Comparison of ENCODE assay signal across 18 mouse cellular contexts in the genomic region with DNA sequence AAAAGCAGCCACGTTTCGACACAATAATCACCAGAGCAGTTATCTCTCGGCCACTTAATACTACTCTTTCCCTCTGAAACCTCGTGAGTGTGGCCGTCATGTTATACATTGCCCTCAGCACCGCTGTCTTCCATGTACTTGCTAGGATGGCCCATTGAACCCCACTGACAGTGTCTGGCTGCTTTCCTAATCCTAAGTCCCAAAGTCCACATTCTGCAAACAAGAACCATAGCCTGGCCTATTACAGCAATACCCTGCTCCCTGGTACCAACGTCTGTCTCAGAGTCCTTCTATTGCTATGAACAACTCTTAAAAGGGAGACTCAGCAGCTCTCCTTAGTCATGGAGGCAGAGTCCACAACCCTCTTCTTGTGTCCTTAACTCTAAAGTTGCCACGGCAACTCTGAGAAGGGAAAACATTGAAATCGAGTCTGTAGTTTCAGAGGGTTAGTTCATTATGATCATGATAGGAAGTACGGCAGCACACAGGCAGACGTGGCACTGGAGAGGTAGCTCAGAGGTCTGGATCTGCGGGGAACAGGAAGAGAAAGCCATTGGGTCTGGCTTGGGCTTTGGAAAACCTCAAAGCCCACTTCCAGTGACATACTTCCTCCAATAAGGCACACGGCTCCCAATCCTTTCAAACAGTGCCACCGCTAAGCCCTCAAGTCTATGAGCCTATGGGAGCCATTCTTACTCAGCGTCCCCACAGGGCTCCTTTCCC. TPM values are rescaled to one million over a fixed set of nuclear protein-coding genes. Genes with fewer than 3 reads are reported as not detected.
DNase-seq lines count a peak whose midpoint lies in the region; ATAC-seq and TF ChIP-seq lines count a peak whose summit lies in the region.
"Had no signal": no experiment of that assay in that cellular context is flagged by ENCODE, and none has a peak within 500 bp of the region (broad histone marks: within the 10 kb centered on the region; RNA-seq: fewer than 3 reads in every experiment).

No protein-coding gene starts in this region.

- peak overlapping the region; percentile 53 for H3K9ac ChIP-seq in liver, adult 2 months (ENCODE audit: low read depth, low read length)
- 0 out of 2 replicates have a peak overlapping the region, but pooled peaks have one; percentile 4 for H3K9ac ChIP-seq in kidney, embryonic 16.5 days (replicated peaks; ENCODE audit: low read length)
- H3K9ac ChIP-seq in liver, embryonic 14.5 days (replicated peaks) = no peak overlapping the region
- H3K9ac ChIP-seq in heart, embryonic 12.5 days = no peak overlapping the region
- H3K9ac ChIP-seq in hindbrain, embryonic 16.5 days (ENCODE audit: low read depth, low read length) = no peak overlapping the region
- H3K9ac ChIP-seq: embryonic facial prominence, embryonic 13.5 days; heart, embryonic 15.5 days; limb, embryonic 13.5 days had no signal

- WGBS in liver, adult 2 months = 25% methylated on average over 15 of the region's 15 CpGs
- 80% methylated on average over 15 of the region's 15 CpGs for WGBS in kidney, embryonic 16.5 days
- 52% methylated on average over 15 of the region's 15 CpGs for WGBS in liver, embryonic 14.5 days (ENCODE audit: insufficient replicate concordance)
- 70% methylated on average over 15 of the region's 15 CpGs for WGBS in heart, embryonic 12.5 days
- WGBS in hindbrain, embryonic 16.5 days = 80% methylated on average over 15 of the region's 15 CpGs

- no peak overlapping the region for H3K4me3 ChIP-seq in liver, adult 2 months (ENCODE audit: insufficient read depth, low read depth, low read length)
- no peak overlapping the region for H3K4me3 ChIP-seq in kidney, embryonic 16.5 days (ENCODE audit: low read length)
- no peak overlapping the region for H3K4me3 ChIP-seq in liver, embryonic 14.5 days (ENCODE audit: insufficient read depth in 1 of 2, low read depth in 2 of 2, low read length in 2 of 2)
- no peak overlapping the region for H3K4me3 ChIP-seq in heart, embryonic 12.5 days
- no peak overlapping the region for H3K4me3 ChIP-seq in hindbrain, embryonic 16.5 days (ENCODE audit: low read length)
- H3K4me3 ChIP-seq: embryonic facial prominence, embryonic 13.5 days; heart, embryonic 15.5 days; limb, embryonic 13.5 days had no signal

- H3K4me1 ChIP-seq in liver, adult 2 months (ENCODE audit: control insufficient read depth, insufficient read depth, low read length) = peaks cover 11% of the 10 kb centered on the region
- no peaks in the 10 kb centered on the region for H3K4me1 ChIP-seq in kidney, embryonic 16.5 days (ENCODE audit: insufficient read depth, low read length)
- H3K4me1 ChIP-seq in liver, embryonic 14.5 days (replicated peaks; ENCODE audit: control insufficient read depth in 2 of 2, insufficient read depth in 2 of 2, low read length in 1 of 2) = peaks cover 0 to 6% of the 10 kb centered on the region in 2 experiments; a peak in 2 of 4 replicates
- 0 out of 2 replicates have a peak, but pooled peaks cover 6% of the 10 kb centered on the region for H3K4me1 ChIP-seq in heart, embryonic 12.5 days (replicated peaks)
- H3K4me1 ChIP-seq in hindbrain, embryonic 16.5 days (ENCODE audit: control insufficient read depth, insufficient read depth, low read depth, low read length) = no peaks in the 10 kb centered on the region
- H3K4me1 ChIP-seq: embryonic facial prominence, embryonic 13.5 days; limb, embryonic 13.5 days had no signal

- no peaks in the 10 kb centered on the region for H3K27me3 ChIP-seq in liver, adult 2 months (ENCODE audit: control insufficient read depth, insufficient read depth, low read length)
- H3K27me3 ChIP-seq in kidney, embryonic 16.5 days (ENCODE audit: insufficient read depth, low read length) = no peaks in the 10 kb centered on the region
- no peaks in the 10 kb centered on the region for H3K27me3 ChIP-seq in liver, embryonic 14.5 days (ENCODE audit: control insufficient read depth, insufficient read depth, low read length)
- H3K27me3 ChIP-seq in heart, embryonic 12.5 days (replicated peaks) = no peaks in the 10 kb centered on the region
- no peaks in the 10 kb centered on the region for H3K27me3 ChIP-seq in hindbrain, embryonic 16.5 days (replicated peaks; ENCODE audit: control insufficient read depth, insufficient read depth, low read length)
- H3K27me3 ChIP-seq: embryonic facial prominence, embryonic 13.5 days; heart, embryonic 15.5 days; limb, embryonic 13.5 days had no signal

- H3K4me2 ChIP-seq in kidney, embryonic 16.5 days (replicated peaks; ENCODE audit: low read depth, low read length) = no peak overlapping the region
- H3K4me2 ChIP-seq in liver, embryonic 14.5 days (ENCODE audit: low read depth) = no peak overlapping the region
- no peak overlapping the region for H3K4me2 ChIP-seq in heart, embryonic 12.5 days
- H3K4me2 ChIP-seq in hindbrain, embryonic 16.5 days (ENCODE audit: low read length) = no peak overlapping the region
- H3K4me2 ChIP-seq: embryonic facial prominence, embryonic 13.5 days; heart, embryonic 15.5 days; limb, embryonic 13.5 days had no signal

- H3K36me3 ChIP-seq in liver, adult 2 months (ENCODE audit: control insufficient read depth, insufficient read depth, low read length) = peaks cover 18% of the 10 kb centered on the region
- H3K36me3 ChIP-seq in kidney, embryonic 16.5 days (ENCODE audit: insufficient read depth, low read length) = peaks cover 6% of the 10 kb centered on the region; the same call in 1 of the 2 replicates
- no peaks in the 10 kb centered on the region for H3K36me3 ChIP-seq in liver, embryonic 14.5 days (replicated peaks; ENCODE audit: control insufficient read depth, insufficient read depth, low read depth)
- H3K36me3 ChIP-seq in heart, embryonic 12.5 days = peaks cover 15% of the 10 kb centered on the region
- H3K36me3 ChIP-seq in hindbrain, embryonic 16.5 days (ENCODE audit: control insufficient read depth, insufficient read depth, low read length) = peaks cover 13% of the 10 kb centered on the region

- TF ChIP-seq CTCF in liver, adult 2 months (IDR thresholded peaks at IDR 0.05; ENCODE audit: low read depth, low read length) = no peak
- TF ChIP-seq CTCF in liver, embryonic 14.5 days (IDR thresholded peaks at IDR 0.05; ENCODE audit: low read depth) = no peak

- DNase-seq in liver, adult 2 months (ENCODE audit: extremely low read depth, low read depth, low spot score) = peak; percentile 99
- DNase-seq in liver = no peak
- no peak for DNase-seq in liver, embryonic 14.5 days (ENCODE audit: low read depth in 3 of 3, low spot score in 3 of 3)
- peak; percentile 85 for DNase-seq in yolk sac, embryonic 10.5 days (ENCODE audit: low spot score)
- DNase-seq in layer of hippocampus, postnatal 10 days (ENCODE audit: low spot score in 2 of 2) = no peak
- DNase-seq: gastrocnemius, postnatal 36 days; spleen, adult 18-20 months had no signal

- H3K27ac ChIP-seq in liver, adult 2 months (replicated peaks; ENCODE audit: insufficient read depth, low read depth, low read length) = peak overlapping the region; percentile 96
- H3K27ac ChIP-seq in kidney, embryonic 16.5 days (ENCODE audit: low read length) = peak overlapping the region; percentile 59
- peak overlapping the region; percentile 46 for H3K27ac ChIP-seq in liver, embryonic 14.5 days
- H3K27ac ChIP-seq in heart, embryonic 12.5 days (ENCODE audit: poor library complexity, severe bottlenecking) = no peak overlapping the region
- no peak overlapping the region for H3K27ac ChIP-seq in hindbrain, embryonic 16.5 days (ENCODE audit: low read depth, low read length)
- H3K27ac ChIP-seq: embryonic facial prominence, embryonic 13.5 days; heart, embryonic 15.5 days; limb, embryonic 13.5 days had no signal

- no peak for TF ChIP-seq EP300 in liver, embryonic 14.5 days (IDR thresholded peaks at IDR 0.05; ENCODE audit: low read depth)

- H3K9me3 ChIP-seq in kidney, embryonic 16.5 days (ENCODE audit: low read length) = no peaks in the 10 kb centered on the region
- H3K9me3 ChIP-seq in liver, embryonic 14.5 days (ENCODE audit: control insufficient read depth, low read length) = no peaks in the 10 kb centered on the region
- no peaks in the 10 kb centered on the region for H3K9me3 ChIP-seq in heart, embryonic 12.5 days (replicated peaks)
- no peaks in the 10 kb centered on the region for H3K9me3 ChIP-seq in hindbrain, embryonic 16.5 days (ENCODE audit: control insufficient read depth, low read length)
- H3K9me3 ChIP-seq: embryonic facial prominence, embryonic 13.5 days; heart, embryonic 15.5 days; limb, embryonic 13.5 days had no signal

- no peaks in the 10 kb centered on the region for H3K79me2 ChIP-seq in liver, adult 2 months (ENCODE audit: control insufficient read depth, insufficient read depth, low read length)

- no peak for TF ChIP-seq POLR2A in liver, adult 2 months (IDR thresholded peaks at IDR 0.05; ENCODE audit: extremely low read depth, insufficient read depth, low read length)

- ATAC-seq in kidney, embryonic 16.5 days (ENCODE audit: low FRiP score, low TSS enrichment) = peak; percentile 50
- ATAC-seq in liver, embryonic 14.5 days (ENCODE audit: insufficient read depth) = peak; percentile 70; the same call in 1 of the 2 replicates
- no peak for ATAC-seq in heart, embryonic 12.5 days (ENCODE audit: insufficient number of reproducible peaks, low FRiP score)
- ATAC-seq in hindbrain, embryonic 16.5 days = no peak

RNA-seq across cellular contexts. Expression of gene Morn4, which starts 14.1 kb away (rescaled TPM):
- total RNA-seq in liver, adult 2 months (2014; rRNA removed) = 0.09 and 0.13 TPM in 2 replicates
- polyA plus RNA-seq in liver, adult 2 months (2012; rRNA removed) = 0.27 and 0.44 TPM in 2 replicates
- polyA plus RNA-seq in kidney, embryonic 16.5 days (2015; fragmentation: Nextera tagmentation; extraction: Ambion mirVana) = 32.7 and 35.2 TPM in 2 replicates
- polyA plus RNA-seq in liver, embryonic 14.5 days (2012; rRNA removed) = 1.5 and 1.6 TPM in 2 replicates
- 1.4 TPM in 2 replicates for polyA plus RNA-seq in liver, embryonic 14.5 days (2014; fragmentation: Nextera tagmentation; extraction: Ambion mirVana)
- polyA plus RNA-seq in heart, embryonic 12.5 days (2016; fragmentation: Nextera tagmentation; extraction: Ambion mirVana) = 15.2 and 17.1 TPM in 2 replicates
- 137 and 139 TPM in 2 replicates for polyA plus RNA-seq in hindbrain, embryonic 16.5 days (2015; fragmentation: Nextera tagmentation; extraction: Ambion mirVana)
- 10 to 100 TPM; 63.7 to 68.2 TPM for total RNA-seq in layer of hippocampus, postnatal 10 days (2021)
- total RNA-seq: monocyte, adult 5-6 weeks had no signal

RNA-seq across cellular contexts. Expression of gene Pi4k2a, which starts 18.2 kb away (rescaled TPM):
- total RNA-seq in liver, adult 2 months (2014; rRNA removed) = 20.2 and 23.8 TPM in 2 replicates
- polyA plus RNA-seq in liver, adult 2 months (2012; rRNA removed) = 43.3 and 46.1 TPM in 2 replicates
- 9.1 and 15.3 TPM in 2 replicates for polyA plus RNA-seq in kidney, embryonic 16.5 days (2015; fragmentation: Nextera tagmentation; extraction: Ambion mirVana)
- polyA plus RNA-seq in liver, embryonic 14.5 days (2012; rRNA removed) = 8.1 and 8.6 TPM in 2 replicates
- polyA plus RNA-seq in liver, embryonic 14.5 days (2014; fragmentation: Nextera tagmentation; extraction: Ambion mirVana) = 9.1 and 11.6 TPM in 2 replicates
- 22.0 TPM in 2 replicates for polyA plus RNA-seq in heart, embryonic 12.5 days (2016; fragmentation: Nextera tagmentation; extraction: Ambion mirVana)
- polyA plus RNA-seq in hindbrain, embryonic 16.5 days (2015; fragmentation: Nextera tagmentation; extraction: Ambion mirVana) = 9.6 and 23.9 TPM in 2 replicates
- total RNA-seq in layer of hippocampus, postnatal 10 days (2021) = 10 to 100 TPM; 47.4 to 48.7 TPM

RNA-seq across cellular contexts. Expression of gene 4933411K16Rik, which starts 20.0 kb away (rescaled TPM):
- total RNA-seq in liver, adult 2 months (2014; rRNA removed) = 13.9 and 17.1 TPM in 2 replicates
- 3.5 and 7.0 TPM in 2 replicates for polyA plus RNA-seq in liver, adult 2 months (2012; rRNA removed)
- polyA plus RNA-seq in kidney, embryonic 16.5 days (2015; fragmentation: Nextera tagmentation; extraction: Ambion mirVana) = 0.60 and 0.71 TPM in 2 replicates
- polyA plus RNA-seq in liver, embryonic 14.5 days (2012; rRNA removed) = 0.92 and 1.1 TPM in 2 replicates
- polyA plus RNA-seq in liver, embryonic 14.5 days (2014; fragmentation: Nextera tagmentation; extraction: Ambion mirVana) = not detected in 2 replicates
- polyA plus RNA-seq in heart, embryonic 12.5 days (2016; fragmentation: Nextera tagmentation; extraction: Ambion mirVana) = not detected in 2 replicates
- not detected in 2 replicates for polyA plus RNA-seq in hindbrain, embryonic 16.5 days (2015; fragmentation: Nextera tagmentation; extraction: Ambion mirVana)
- total RNA-seq in layer of hippocampus, postnatal 10 days (2021) = 1 to 10 TPM in 1 of 2 experiments, under 1 TPM in 1; 0.71 to 1.4 TPM
- total RNA-seq: megakaryocyte-erythroid progenitor cell, adult 5-6 weeks had no signal
- polyA plus RNA-seq: embryonic facial prominence, embryonic 13.5 days; heart, embryonic 15.5 days; hindbrain, embryonic 11.5 days had no signal

RNA-seq across cellular contexts. Expression of gene Hoga1, which starts 26.6 kb away (rescaled TPM):
- total RNA-seq in liver, adult 2 months (2014; rRNA removed) = 128 and 132 TPM in 2 replicates
- polyA plus RNA-seq in liver, adult 2 months (2012; rRNA removed) = 247 and 290 TPM in 2 replicates
- polyA plus RNA-seq in kidney, embryonic 16.5 days (2015; fragmentation: Nextera tagmentation; extraction: Ambion mirVana) = 30.4 and 35.0 TPM in 2 replicates
- 22.1 and 25.8 TPM in 2 replicates for polyA plus RNA-seq in liver, embryonic 14.5 days (2012; rRNA removed)
- 30.4 and 36.8 TPM in 2 replicates for polyA plus RNA-seq in liver, embryonic 14.5 days (2014; fragmentation: Nextera tagmentation; extraction: Ambion mirVana)
- 0.69 and 1.0 TPM in 2 replicates for polyA plus RNA-seq in heart, embryonic 12.5 days (2016; fragmentation: Nextera tagmentation; extraction: Ambion mirVana)
- polyA plus RNA-seq in hindbrain, embryonic 16.5 days (2015; fragmentation: Nextera tagmentation; extraction: Ambion mirVana) = 2.0 and 2.4 TPM in 2 replicates
- total RNA-seq in layer of hippocampus, postnatal 10 days (2021) = 1 to 10 TPM; 9.1 to 9.3 TPM
- total RNA-seq: megakaryocyte-erythroid progenitor cell, adult 5-6 weeks; monocyte, adult 5-6 weeks had no signal

RNA-seq across cellular contexts. Expression of gene Ankrd2, which starts 36.2 kb away (rescaled TPM):
- total RNA-seq in liver, adult 2 months (2014; rRNA removed) = 1.1 and 1.2 TPM in 2 replicates
- polyA plus RNA-seq in liver, adult 2 months (2012; rRNA removed) = 0.37 and 0.65 TPM in 2 replicates
- polyA plus RNA-seq in kidney, embryonic 16.5 days (2015; fragmentation: Nextera tagmentation; extraction: Ambion mirVana) = not detected in 2 replicates
- 0.08 TPM in 1 of 2 replicates, not detected in the other for polyA plus RNA-seq in liver, embryonic 14.5 days (2012; rRNA removed)
- not detected in 2 replicates for polyA plus RNA-seq in liver, embryonic 14.5 days (2014; fragmentation: Nextera tagmentation; extraction: Ambion mirVana)
- polyA plus RNA-seq in heart, embryonic 12.5 days (2016; fragmentation: Nextera tagmentation; extraction: Ambion mirVana) = not detected in 2 replicates
- 1.1 and 1.5 TPM in 2 replicates for polyA plus RNA-seq in hindbrain, embryonic 16.5 days (2015; fragmentation: Nextera tagmentation; extraction: Ambion mirVana)
- total RNA-seq in layer of hippocampus, postnatal 10 days (2021) = under 1 TPM; 0.34 to 0.40 TPM
- total RNA-seq: megakaryocyte-erythroid progenitor cell, adult 5-6 weeks; monocyte, adult 5-6 weeks had no signal
- polyA plus RNA-seq: forebrain, embryonic 11.5 days; heart, embryonic 15.5 days; hindbrain, embryonic 11.5 days; urinary bladder, adult 2 months had no signal

Comparison
In these comparisons a context has a peak if more than half of its experiments do, and no peak if none do; other contexts are left out.
1. DNase-seq: peak in liver, adult 2 months (single experiment) and yolk sac, embryonic 10.5 days (single experiment); none in liver (single experiment), liver, embryonic 14.5 days (0 of 3) and layer of hippocampus, postnatal 10 days (0 of 2).
2. H3K9ac ChIP-seq: peak in liver, adult 2 months (single experiment) and kidney, embryonic 16.5 days (single experiment); none in liver, embryonic 14.5 days (single experiment), heart, embryonic 12.5 days (single experiment) and hindbrain, embryonic 16.5 days (single experiment).
3. H3K27ac ChIP-seq: peak in liver, adult 2 months (single experiment), kidney, embryonic 16.5 days (single experiment) and liver, embryonic 14.5 days (single experiment); none in heart, embryonic 12.5 days (single experiment) and hindbrain, embryonic 16.5 days (single experiment).
4. ATAC-seq: peak in kidney, embryonic 16.5 days (single experiment) and liver, embryonic 14.5 days (single experiment); none in heart, embryonic 12.5 days (single experiment) and hindbrain, embryonic 16.5 days (single experiment).